Mouse (Mus musculus) gastrocnemius, postnatal 4 days (tissue): ENCODE measurements around the gene F2rl1. TPM values are rescaled to one million over a fixed set of nuclear protein-coding genes. Genes with fewer than 3 reads are reported as not detected.
"Not testable (repeated sequence)": the region's sequence is repeated elsewhere in the genome, so short reads cannot be mapped to it uniquely, and the experiment has no call there.

Source experiments
- DNase-seq, 2 experiments: peaks; one replicate each; pipeline ENCODE4 v3.0.0; 2021 to 2022; ENCODE audit warnings: low spot score in 2 of 2, mixed read lengths in 2 of 2
- total RNA-seq, 2 experiments: library from RNA; stranded (reverse); gene quantifications; 2 replicates each; pipeline ENCODE4 v1.2.3; 2021

F2rl1 gene
- total RNA-seq, 2 experiments from 2014 or later = 1.4 to 1.6 TPM

DNA sequence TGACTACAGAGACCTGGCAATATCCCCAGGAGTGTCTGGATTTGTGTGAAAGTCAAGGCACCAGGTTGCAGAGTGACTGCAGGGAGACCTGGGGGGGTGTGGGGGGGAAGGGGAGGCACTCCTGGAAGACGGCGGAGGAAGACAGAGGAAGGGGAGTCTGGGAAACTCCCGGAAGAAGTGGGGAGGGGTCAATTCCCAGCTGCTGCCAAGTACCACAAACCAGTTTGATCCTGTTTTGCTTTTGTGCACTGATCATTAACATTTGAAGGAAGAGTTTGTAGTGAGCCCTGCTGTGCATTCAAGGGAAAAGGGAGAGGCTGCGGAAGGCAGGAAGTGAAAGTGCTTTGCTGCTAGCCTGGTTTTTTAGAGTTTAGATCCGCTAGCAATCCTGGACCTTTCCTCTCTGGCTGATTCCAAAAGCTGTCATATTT lies 9.1 kb upstream of the F2rl1 start:
- DNase-seq = no peak

GRCm38 (mm10) chr13:95533640-95534039 lies 8.6 kb upstream of the F2rl1 start:
- DNase-seq = no peak

DNA sequence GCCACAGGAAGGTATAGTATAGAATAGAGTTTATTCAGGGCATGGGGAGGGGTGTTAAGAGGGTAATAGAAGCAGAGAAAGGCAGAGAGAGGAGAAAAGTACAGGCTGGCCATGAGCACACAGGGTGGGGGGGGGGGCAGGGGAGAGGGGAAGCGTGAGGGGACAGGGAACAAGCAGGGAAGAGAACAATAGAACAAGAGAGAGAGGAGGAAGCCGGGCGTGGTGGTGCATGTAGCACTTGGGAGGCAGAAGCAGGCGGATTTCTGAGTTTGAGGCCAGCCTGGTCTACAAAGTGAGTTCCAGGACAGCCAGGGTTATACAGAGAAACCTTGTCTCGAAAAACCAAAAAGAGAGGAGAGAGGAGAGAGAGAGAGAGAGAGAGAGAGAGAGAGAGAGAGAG lies 8.1 kb upstream of the F2rl1 start:
- DNase-seq = not testable (repeated sequence)

GRCm38 (mm10) chr13:95531273-95532045 lies 6.4 kb upstream of the F2rl1 start:
- DNase-seq = no peak

GRCm38 (mm10) chr13:95529246-95529645 lies 4.2 kb upstream of the F2rl1 start:
- DNase-seq = no peak

- no peak for DNase-seq
Observed at GRCm38 (mm10) chr13:95524424-95524673, 678 bp downstream of the F2rl1 start.

DNA sequence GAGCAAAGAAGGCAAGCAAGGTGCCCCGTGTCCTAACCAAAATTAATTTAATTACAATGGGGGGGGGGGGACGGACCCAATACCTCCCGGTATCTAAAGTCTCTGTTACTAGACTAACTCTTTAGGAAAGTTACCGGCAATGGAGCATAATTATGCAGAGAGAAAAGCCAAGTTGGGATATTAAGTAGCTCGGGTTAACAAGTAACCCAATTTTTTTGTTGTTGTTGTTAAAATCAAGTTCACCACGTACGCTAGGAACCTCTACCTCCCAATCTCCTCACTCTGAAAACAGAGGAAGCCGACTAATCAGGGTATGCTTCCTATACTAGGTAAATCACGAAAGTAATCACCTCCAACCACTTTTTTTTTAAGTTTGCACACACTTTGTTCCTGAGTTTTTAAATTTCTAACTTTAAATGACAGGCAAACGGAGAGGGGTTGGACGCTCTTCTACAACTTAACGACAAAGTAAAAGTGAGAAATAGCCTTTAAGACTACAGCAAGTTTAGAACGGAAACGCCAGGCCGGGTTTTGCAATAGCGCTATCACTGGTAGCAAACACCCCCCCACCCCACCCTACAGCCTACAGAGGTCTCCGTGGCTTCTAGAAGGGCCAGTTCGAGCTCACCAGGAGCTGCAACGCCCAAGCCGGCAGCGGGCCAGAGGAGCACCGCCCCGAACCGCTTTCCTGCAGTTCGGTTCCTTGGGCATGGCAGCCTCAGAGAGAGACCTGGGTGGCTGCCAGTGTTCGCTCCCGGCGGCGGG lies 1.2 kb downstream of the F2rl1 start:
- DNase-seq = peak in 1 of 2 experiments; percentile 36

DNA sequence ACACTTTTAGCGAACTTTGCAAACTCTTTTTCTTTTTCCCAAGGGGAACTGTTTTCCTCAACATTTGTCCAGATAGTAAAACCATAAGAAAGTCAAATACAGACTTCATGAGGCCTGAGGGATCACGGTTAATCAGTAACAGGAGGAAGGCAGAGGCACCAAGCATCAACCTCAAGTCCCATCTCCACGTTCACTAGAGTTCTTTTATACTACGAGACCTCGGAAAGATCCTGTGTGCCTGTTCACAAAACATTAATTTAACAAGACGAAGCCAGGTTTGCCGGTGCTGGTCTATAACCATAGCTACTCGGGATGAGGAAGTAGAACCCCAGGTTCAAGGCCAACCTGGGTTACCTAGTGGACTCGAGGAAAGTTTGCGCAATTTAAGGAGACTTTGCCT lies 2.9 kb downstream of the F2rl1 start:
- DNase-seq = no peak

DNA sequence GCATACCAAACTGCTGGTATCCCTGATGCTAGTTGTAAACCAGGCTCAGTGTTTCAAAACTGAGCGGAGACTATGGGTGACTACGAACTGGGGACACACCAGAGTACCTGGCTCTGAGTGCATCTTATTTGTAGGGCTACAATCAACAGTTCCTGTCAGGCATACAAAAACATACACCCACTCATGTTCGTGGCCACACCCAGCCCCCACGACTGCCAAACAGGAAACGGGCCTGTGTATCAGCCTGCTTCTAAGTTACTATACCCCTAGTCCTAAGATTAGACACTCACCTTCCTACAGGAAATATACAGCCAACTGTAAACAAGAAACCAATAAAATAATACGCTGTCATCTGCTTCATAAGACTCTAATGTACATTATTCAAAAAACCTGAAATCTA lies 4.0 kb downstream of the F2rl1 start:
- no peak for DNase-seq

DNA sequence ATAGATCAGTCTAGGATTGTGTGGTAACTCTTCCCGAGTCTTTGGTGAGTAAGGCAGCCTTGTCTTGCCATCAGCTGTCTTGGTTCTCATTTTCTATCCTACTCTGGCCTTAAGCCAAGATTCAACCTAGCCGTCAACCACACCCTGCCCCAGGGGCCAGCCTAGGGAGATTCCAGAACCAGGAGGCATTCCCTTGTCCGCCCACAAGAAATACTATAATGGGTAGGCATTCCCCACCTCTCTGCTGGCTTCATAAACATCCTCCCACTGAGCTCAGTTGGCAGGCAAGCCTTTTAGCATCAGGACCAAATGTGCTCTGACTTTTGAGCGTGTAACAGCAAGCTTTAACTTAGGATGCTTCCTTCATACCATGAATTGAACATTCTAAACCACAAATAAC lies 10.3 kb downstream of the F2rl1 start:
- no peak for DNase-seq

DNA sequence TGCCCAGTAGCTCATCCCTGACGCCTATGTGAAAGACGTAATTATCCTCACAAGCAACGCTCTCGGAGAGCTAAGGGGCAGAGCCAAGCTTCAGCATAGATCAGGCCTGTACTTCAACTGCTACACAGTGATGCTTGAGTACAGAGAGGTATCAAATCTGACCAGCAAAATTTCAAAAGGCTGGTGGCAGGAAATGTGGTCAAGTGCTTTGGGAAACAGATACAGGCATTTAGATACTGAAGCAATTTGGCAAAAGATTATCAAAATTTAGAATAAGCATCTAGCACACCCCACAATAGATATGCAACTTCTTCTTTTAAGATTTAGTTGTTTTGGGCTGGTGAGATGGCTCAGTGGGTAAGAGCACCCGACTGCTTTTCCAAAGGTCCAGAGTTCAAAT lies 15.0 kb downstream of the F2rl1 start:
- DNase-seq = no peak

DNA sequence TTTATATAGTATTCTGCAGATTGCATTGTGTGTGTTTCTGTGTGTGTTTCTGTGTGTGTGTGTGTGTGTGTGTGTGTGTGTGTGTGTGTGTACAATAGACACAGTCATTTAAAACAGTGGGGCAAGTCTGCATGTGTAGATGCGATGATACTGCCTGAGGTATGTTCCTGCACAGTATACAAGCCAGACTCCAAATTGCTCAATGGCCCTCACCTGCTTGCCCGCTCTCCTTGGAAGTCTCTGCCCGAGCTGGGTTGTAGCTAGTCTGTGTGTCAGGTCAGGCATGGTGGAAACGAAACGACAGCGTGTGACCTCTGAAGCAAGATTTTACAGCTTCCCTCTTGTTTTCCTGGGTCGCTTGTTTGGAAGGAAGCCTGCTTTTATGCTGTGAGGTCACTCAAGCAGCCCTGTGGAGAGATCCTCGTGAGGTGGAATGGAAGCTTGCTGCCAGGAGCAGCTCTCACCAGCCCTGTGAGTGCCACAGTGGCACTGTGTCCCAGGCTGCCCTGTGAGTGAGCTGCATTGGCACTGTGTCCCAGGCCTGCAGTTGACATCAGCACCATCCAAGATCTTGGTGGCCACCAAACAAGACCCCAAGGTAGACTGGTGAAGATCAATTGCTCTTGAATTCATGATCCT lies 21.6 kb downstream of the F2rl1 start:
- no peak for DNase-seq

DNA sequence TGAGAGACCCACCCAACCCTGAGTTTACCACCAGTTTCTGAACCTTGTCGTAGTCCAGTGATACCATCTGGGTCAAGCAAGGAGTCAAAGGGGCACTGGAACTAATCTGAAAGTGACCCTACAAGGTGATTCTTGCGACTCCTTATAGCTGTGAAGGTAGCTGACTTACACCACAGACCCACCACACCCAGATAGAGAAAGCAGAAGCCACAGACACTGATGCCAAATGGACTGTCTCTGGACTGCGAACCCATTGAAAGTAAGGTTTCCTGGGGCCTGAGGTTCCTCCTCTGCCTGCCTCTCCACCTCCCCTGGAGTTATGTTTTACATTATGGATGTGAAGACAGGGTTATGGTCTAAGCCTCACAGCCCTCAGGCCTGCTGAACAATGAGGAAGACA lies 28.4 kb downstream of the F2rl1 start:
- no peak for DNase-seq

GRCm38 (mm10) chr13:95494812-95495211 lies 30.2 kb downstream of the F2rl1 start:
- DNase-seq = no peak

DNA sequence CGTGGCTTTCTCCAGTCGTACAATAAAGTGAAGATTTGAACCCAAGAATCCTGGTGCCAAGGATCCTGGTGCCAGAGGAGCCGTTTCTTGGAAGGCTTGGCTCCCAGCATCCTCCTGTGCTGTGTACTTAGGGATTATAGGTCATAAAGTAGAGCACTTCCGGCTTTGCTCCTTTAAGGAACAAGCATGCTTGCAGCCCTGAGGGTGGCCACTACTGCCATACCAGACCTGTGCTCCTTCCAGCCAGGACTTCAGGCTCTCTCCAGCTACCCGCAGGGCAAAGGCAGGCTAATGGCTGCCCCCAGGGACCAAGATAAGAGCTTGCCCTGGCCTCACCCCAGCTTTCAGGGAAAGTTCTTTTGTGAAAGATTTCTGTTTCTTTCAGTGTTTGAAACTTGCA lies 31.7 kb downstream of the F2rl1 start:
- DNase-seq = no peak

GRCm38 (mm10) chr13:95491327-95491726 lies 33.7 kb downstream of the F2rl1 start:
- DNase-seq = no peak

- DNase-seq = no peak
Observed at GRCm38 (mm10) chr13:95484664-95485063, 40.4 kb downstream of the F2rl1 start.

GRCm38 (mm10) chr13:95481428-95481827 lies 43.6 kb downstream of the F2rl1 start:
- DNase-seq = peak; percentile 54 to 79

DNA sequence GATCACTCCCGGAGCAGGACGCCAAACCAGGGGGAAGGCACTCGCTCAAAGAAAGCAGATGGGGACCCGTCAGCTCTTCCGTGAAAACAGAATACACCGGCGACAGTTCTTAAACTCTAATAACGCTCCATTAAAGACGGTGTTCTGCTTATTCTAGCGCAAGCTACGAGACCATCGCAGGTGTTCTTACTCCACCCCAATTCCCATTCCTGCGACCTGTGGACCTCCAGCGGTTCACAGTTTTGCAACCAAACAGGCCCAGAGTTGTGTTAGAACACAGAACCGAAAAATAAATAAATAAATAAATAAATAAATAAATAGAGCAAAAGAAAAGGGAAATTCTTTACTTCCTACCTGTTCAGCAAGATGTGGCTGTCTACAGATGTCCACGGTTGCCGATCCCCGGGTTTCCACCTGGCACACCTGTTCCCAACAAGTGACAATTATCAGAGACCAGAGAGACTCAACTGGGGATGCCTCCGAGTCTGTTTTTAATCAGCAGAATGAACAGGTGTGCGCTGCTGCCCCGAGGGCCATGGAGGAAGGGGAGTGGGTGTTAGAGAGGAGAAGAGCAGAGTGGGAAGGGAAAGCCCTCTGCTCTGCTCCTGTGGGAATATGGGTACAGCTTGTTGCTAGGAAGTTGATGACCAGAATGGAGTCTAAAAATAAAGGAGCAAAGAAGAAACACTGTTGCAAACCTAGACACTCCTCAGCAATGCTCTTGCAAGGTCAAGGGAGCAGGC lies 46.2 kb downstream of the F2rl1 start, which contains the start of gene S100z:
Gene S100z, minus strand, starts transcription at position 51 of the 743 bp plus-strand sequence.
- DNase-seq = no peak

DNA sequence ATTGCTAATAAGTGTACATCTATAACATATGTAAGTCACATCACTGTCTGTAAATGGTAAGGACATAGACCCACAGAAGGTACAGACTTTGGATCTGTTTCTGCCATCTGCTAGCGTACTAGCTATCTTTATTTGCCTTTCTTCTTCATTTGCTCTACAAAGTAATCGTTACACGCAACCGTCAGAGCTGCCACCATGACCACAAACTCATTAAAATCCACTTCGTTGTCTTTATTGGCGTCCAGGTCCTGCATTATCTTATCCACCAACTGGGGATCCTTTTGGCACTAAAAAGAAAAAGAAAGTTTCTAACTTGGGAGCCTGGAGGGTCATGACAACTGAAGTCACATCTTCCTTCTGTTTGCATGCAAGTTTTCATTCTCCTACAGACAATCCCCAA lies 47.9 kb downstream of the F2rl1 start:
- no peak for DNase-seq

DNA sequence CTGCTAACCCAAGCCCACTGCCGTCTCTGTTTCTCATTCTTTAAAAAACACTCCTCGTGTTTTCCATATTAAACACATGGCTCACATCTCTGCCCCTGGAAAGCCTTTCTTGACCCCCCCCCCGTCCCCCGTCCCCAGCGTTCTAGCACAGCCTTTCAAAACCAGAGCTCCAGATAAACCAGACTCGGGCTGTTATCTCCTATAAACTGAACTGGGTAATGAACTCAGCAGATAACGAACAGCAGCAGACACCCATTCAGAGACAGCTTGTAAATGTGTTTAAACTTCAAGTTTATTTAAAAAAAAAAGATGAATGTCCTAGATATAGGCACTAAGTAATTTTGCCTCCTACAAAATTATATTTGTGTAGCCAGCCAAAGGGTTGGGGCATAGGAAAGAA lies 49.9 kb downstream of the F2rl1 start:
- DNase-seq = no peak

DNA sequence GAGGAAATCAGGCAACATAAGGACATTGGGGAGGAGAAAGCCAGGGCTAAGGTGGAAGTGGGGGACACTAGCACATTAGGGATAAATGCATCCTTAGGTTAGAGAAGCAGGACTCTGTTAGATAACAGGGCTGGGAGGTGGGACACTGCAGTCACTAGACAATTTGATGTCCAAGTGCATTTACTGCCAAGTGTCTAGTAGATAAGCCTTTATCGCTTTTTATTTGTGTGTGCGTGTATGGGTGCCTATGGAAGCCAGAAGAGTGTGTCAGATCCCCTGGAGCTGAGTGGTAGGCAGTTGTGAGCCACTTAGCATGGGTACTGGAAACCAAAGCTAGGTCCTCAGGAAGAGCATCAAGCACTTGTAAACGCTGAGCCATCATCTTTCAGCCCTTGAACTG lies 50.7 kb downstream of the F2rl1 start:
- no peak for DNase-seq
